Mouse (Mus musculus): ENCODE results near the gene Tmbim6.

Gene Tmbim6

GRCm38 (mm10) chr15:99449751-99450280 is 57.1 kb downstream of the Tmbim6 start:
- no peak for DNase-seq (ENCODE audit: low read depth, low spot score)

DNA sequence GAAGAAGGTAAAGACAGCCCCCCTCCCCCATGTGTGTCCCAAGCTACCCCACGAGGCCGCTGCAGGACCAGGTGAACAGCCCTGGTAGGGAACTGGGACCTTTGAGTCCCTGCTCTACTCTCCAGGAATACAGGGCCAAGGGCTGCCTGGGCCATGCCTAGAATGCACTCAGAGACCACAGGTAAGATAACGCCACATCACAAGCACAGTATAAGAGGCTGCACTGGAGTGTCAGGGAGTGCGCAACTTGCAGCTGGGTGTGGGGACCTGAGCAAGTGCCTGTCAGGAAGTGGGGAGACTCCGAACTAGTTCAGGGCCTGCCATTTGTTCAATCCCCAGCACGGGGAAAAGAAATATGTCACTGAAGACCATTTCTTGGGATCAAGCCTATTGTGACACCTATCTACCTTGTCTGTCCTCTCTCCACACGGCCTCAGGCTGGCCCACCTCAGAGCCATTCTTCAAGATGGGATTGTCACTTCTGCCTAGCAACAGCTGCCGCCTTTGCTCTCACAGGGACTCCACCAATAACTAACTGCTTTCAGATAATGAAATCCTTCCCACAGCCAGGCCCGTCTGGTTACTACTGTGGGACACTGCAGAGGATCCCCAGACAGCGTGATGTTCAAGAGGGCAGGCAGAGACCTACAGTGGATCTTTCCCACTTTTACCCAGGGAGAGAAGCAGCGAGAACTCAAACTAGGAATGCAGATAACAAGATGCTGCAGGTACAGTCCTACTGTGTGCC is 60.6 kb downstream of the Tmbim6 start:
- no peak for DNase-seq (ENCODE audit: low read depth, low spot score)

GRCm38 (mm10) chr15:99454585-99455279 is 62.0 kb downstream of the Tmbim6 start:
- DNase-seq (ENCODE audit: low read depth, low spot score): no peak

- DNase-seq (ENCODE audit: low read depth, low spot score): no peak
Observed at GRCm38 (mm10) chr15:99455415-99455814, 62.7 kb downstream of the Tmbim6 start.

DNA sequence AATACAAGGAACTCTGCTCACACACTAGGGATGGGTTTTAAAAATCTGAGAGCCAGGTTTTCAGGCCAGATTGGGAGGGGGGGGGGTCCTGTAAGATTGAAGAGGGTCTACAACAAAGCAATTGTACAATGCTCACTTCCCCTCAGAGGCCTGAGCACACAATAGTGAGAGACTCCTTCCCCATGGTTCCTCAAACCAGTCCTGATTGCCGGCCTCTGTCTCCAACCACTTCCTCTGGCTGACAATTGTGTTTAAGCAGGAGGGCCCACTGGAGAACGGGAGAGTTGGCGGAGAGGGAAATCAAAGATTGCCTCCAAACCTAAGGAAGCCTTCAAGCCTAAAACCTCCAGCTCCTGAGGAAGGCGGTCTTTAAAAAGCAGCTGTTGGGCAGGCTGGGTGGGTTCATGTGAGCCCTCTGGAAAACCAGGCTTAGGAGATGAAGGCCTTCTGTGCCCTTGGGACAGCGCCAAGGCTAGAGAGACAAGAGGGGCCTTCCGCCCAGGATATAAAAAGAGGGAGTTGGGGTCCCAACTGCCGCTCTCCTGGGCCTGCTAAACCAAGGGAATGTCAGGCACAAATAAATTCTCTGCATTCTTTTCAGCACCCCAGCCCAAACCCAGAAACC is 63.8 kb downstream of the Tmbim6 start:
- no peak for DNase-seq (ENCODE audit: low read depth, low spot score)

- DNase-seq (ENCODE audit: low read depth, low spot score): peak; percentile 66
Observed at GRCm38 (mm10) chr15:99456963-99457605, 64.4 kb downstream of the Tmbim6 start.

GRCm38 (mm10) chr15:99457606-99458401 is 65.1 kb downstream of the Tmbim6 start, which contains the start of gene Nckap5l:
TSS of gene Nckap5l (minus strand) at chr15:99457748.
- DNase-seq (ENCODE audit: low read depth, low spot score): peak; percentile 96

Data from mesoderm, embryonic 11.5 days (tissue).